Comparison of ENCODE assay signal across 19 mouse cellular contexts in the genomic region with DNA sequence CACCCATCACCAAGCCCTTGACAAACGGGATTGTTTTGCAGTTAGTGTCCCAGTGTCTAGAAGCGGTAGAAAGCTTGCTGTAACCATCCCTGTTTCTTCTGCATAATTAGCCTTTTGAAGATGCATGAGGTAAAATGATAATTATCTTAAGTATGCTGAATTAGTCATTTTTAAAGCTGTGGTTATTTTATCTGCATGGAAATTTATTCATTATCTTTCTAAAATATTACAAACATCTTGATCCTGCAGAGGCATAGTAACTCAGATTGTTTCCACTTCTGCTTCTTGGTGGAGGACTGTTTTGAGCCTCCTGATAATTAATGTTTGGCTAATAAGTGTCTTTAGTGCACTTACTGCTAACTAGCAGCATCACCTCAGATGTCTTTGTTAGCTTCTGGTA. TPM values are rescaled to one million over a fixed set of nuclear protein-coding genes. Genes with fewer than 3 reads are reported as not detected.
DNase-seq lines count a peak whose midpoint lies in the region; ATAC-seq and TF ChIP-seq lines count a peak whose summit lies in the region.
"Had no signal": no experiment of that assay in that cellular context is flagged by ENCODE, and none has a peak within 500 bp of the region (broad histone marks: within the 10 kb centered on the region; RNA-seq: fewer than 3 reads in every experiment).

No protein-coding gene starts in this region.

- no peak overlapping the region for H3K4me3 ChIP-seq in G1E (ENCODE audit: low read depth, low read length)
- no peak overlapping the region for H3K4me3 ChIP-seq in midbrain, embryonic 14.5 days (replicated peaks; ENCODE audit: low read depth, low read length)
- H3K4me3 ChIP-seq: embryonic facial prominence, embryonic 10.5 days; embryonic facial prominence, embryonic 12.5 days; forebrain, embryonic 13.5 days; forebrain, embryonic 15.5 days had no signal

- DNase-seq in G1E (ENCODE audit: low spot score), result no peak
- DNase-seq in Muller cell, postnatal 12 days (ENCODE audit: inconsistent ontology term), result peak; percentile 58
- no peak for DNase-seq in frontal cortex, postnatal 14 days (ENCODE audit: low spot score in 2 of 2)
- no peak for DNase-seq in layer of hippocampus, adult 9-10 months (ENCODE audit: low spot score)
- DNase-seq in midbrain, embryonic 14.5 days, result no peak
- DNase-seq: adrenal gland, adult 2 months; adrenal gland, postnatal 10 days; adrenal gland, postnatal 25 days; cerebellum, adult 11-12 months; cerebellum, adult 2 months; cerebellum, adult 9-10 months; cerebellum, postnatal 10 days; cerebellum, postnatal 25 days; forebrain, postnatal 0 days had no signal

- 85% methylated on average over 2 of the region's 2 CpGs for WGBS in midbrain, embryonic 14.5 days

- H3K4me2 ChIP-seq in midbrain, embryonic 14.5 days (ENCODE audit: low read length), result no peak overlapping the region
- H3K4me2 ChIP-seq: embryonic facial prominence, embryonic 12.5 days; forebrain, embryonic 13.5 days; forebrain, embryonic 15.5 days had no signal

- peaks cover 78% of the 10 kb centered on the region for H3K36me3 ChIP-seq in G1E (replicated peaks)
- peaks cover 22% of the 10 kb centered on the region; the same call in 1 of the 2 replicates for H3K36me3 ChIP-seq in midbrain, embryonic 14.5 days (ENCODE audit: control insufficient read depth, insufficient read depth, low read length)

- H3K27ac ChIP-seq in midbrain, embryonic 14.5 days (replicated peaks; ENCODE audit: low read depth, low read length), result no peak overlapping the region
- H3K27ac ChIP-seq: embryonic facial prominence, embryonic 10.5 days; embryonic facial prominence, embryonic 12.5 days; forebrain, embryonic 13.5 days; forebrain, embryonic 15.5 days had no signal

- no peaks in the 10 kb centered on the region for H3K9me3 ChIP-seq in G1E (replicated peaks)
- no peaks in the 10 kb centered on the region for H3K9me3 ChIP-seq in midbrain, embryonic 14.5 days (ENCODE audit: control insufficient read depth, low read length)
- H3K9me3 ChIP-seq: embryonic facial prominence, embryonic 10.5 days; embryonic facial prominence, embryonic 12.5 days; forebrain, embryonic 13.5 days; forebrain, embryonic 15.5 days had no signal

- H3K27me3 ChIP-seq in G1E (ENCODE audit: insufficient read depth, low read length), result no peaks in the 10 kb centered on the region
- no peaks in the 10 kb centered on the region for H3K27me3 ChIP-seq in midbrain, embryonic 14.5 days (ENCODE audit: control insufficient read depth, insufficient read depth, low read length)
- H3K27me3 ChIP-seq: CH12.LX; embryonic facial prominence, embryonic 12.5 days; forebrain, embryonic 13.5 days; forebrain, embryonic 15.5 days had no signal

- no peak overlapping the region for H3K9ac ChIP-seq in midbrain, embryonic 14.5 days (replicated peaks; ENCODE audit: low read length)
- H3K9ac ChIP-seq: embryonic facial prominence, embryonic 12.5 days; forebrain, embryonic 13.5 days; forebrain, embryonic 15.5 days; forebrain, postnatal 0 days had no signal

- TF ChIP-seq CTCF in G1E (IDR thresholded peaks at IDR 0.05; ENCODE audit: low read depth, low read length), result no peak

- peaks cover 41% of the 10 kb centered on the region for H3K4me1 ChIP-seq in G1E (ENCODE audit: insufficient read depth, low read depth, low read length)
- H3K4me1 ChIP-seq in midbrain, embryonic 14.5 days (ENCODE audit: control insufficient read depth, insufficient read depth, low read length), result no peaks in the 10 kb centered on the region
- H3K4me1 ChIP-seq: embryonic facial prominence, embryonic 12.5 days; forebrain, embryonic 13.5 days had no signal

- 0 out of 2 replicates have a peak, but pooled peaks have one; percentile 15 for ATAC-seq in G1E (ENCODE audit: extremely low read depth, insufficient number of reproducible peaks, low FRiP score, poor library complexity, severe bottlenecking)
- ATAC-seq in midbrain, embryonic 14.5 days (ENCODE audit: low FRiP score, low TSS enrichment), result no peak
- ATAC-seq: forebrain, embryonic 13.5 days; forebrain, embryonic 15.5 days; forebrain, postnatal 0 days had no signal

RNA-seq across cellular contexts. Expression of gene Tcta, which starts 12.5 kb away (rescaled TPM):
- total RNA-seq in G1E (2014; fragmentation: Nextera tagmentation) (24.2 TPM in 2 replicates), G1E (2017) (11.9 and 14.6 TPM in 2 replicates)
- polyA plus RNA-seq in G1E (2012), result 1.5 and 3.6 TPM in 2 replicates
- 52.3 and 56.3 TPM in 2 replicates for polyA plus RNA-seq in midbrain, embryonic 14.5 days (2014; fragmentation: Nextera tagmentation; extraction: Ambion mirVana)

RNA-seq across cellular contexts. Expression of gene Rhoa, which starts 12.5 kb away (rescaled TPM):
- total RNA-seq in G1E (2014; fragmentation: Nextera tagmentation) (409 and 426 TPM in 2 replicates), G1E (2017) (215 and 235 TPM in 2 replicates)
- polyA plus RNA-seq in G1E (2012), result 122 and 136 TPM in 2 replicates
- 217 and 224 TPM in 2 replicates for polyA plus RNA-seq in midbrain, embryonic 14.5 days (2014; fragmentation: Nextera tagmentation; extraction: Ambion mirVana)

RNA-seq across cellular contexts. Expression of gene Gpx1, which starts 20.2 kb away (rescaled TPM):
- 1,641 and 1,695 TPM in 2 replicates for total RNA-seq in G1E (2014; fragmentation: Nextera tagmentation)
- total RNA-seq in G1E (2017), result 1,228 and 1,354 TPM in 2 replicates
- polyA plus RNA-seq in G1E (2012), result 470 and 543 TPM in 2 replicates
- 476 and 480 TPM in 2 replicates for polyA plus RNA-seq in midbrain, embryonic 14.5 days (2014; fragmentation: Nextera tagmentation; extraction: Ambion mirVana)

RNA-seq across cellular contexts. Expression of gene Amt, which starts 21.8 kb away (rescaled TPM):
- total RNA-seq in G1E (2014; fragmentation: Nextera tagmentation) (0.90 and 1.2 TPM in 2 replicates), G1E (2017) (0.44 and 0.93 TPM in 2 replicates)
- 0.03 and 0.09 TPM in 2 replicates for polyA plus RNA-seq in G1E (2012)
- polyA plus RNA-seq in midbrain, embryonic 14.5 days (2014; fragmentation: Nextera tagmentation; extraction: Ambion mirVana), result 23.2 and 23.5 TPM in 2 replicates

RNA-seq across cellular contexts. Expression of gene Nicn1, which starts 28.2 kb away (rescaled TPM):
- total RNA-seq in G1E (2014; fragmentation: Nextera tagmentation) (17.6 and 20.2 TPM in 2 replicates), G1E (2017) (5.8 and 7.6 TPM in 2 replicates)
- polyA plus RNA-seq in G1E (2012), result 0.35 and 0.52 TPM in 2 replicates
- 138 and 157 TPM in 2 replicates for polyA plus RNA-seq in midbrain, embryonic 14.5 days (2014; fragmentation: Nextera tagmentation; extraction: Ambion mirVana)

Comparison
In these comparisons a context has a peak if more than half of its experiments do, and no peak if none do; other contexts are left out.
1. RNA of gene Tcta, which starts 12.5 kb away (polyA plus RNA-seq): 52.3 to 56.3 TPM in midbrain, embryonic 14.5 days; 1.5 to 3.6 TPM in G1E; every median in the first group is over 10 times any median in the second.